Mouse (Mus musculus) midbrain, postnatal 0 days (tissue): ENCODE measurements around the gene Zfp207. TPM values are rescaled to one million over a fixed set of nuclear protein-coding genes. Genes with fewer than 3 reads are reported as not detected.
A peak's percentile ranks its signal among the peaks of the same experiment; 100 is the strongest.
"Not testable (repeated sequence)": the region's sequence is repeated elsewhere in the genome, so short reads cannot be mapped to it uniquely, and the experiment has no call there.

Experiments used
- ATAC-seq: fragments of 200-750 bp; cut with Nextera tagmentation; 2 replicates; pipeline ENCODE4 v1.8.0; 2017; ENCODE audit warnings: moderate number of reproducible peaks, mild to moderate bottlenecking, moderate TSS enrichment, moderate library complexity; ENCODE audit not compliant: low FRiP score
- DNase-seq: peaks from one replicate; pipeline ENCODE4 v3.0.0-alpha.2; 2015; ENCODE audit warnings: low spot score
- H3K27ac ChIP-seq: fragments of 300-500 bp; sonication (generic); 2 replicates; pipeline ENCODE4 v1.5.1; 2014; ENCODE audit warnings: low read depth, mild to moderate bottlenecking, low read length, mixed read lengths
- H3K27me3 ChIP-seq: fragments of 300-500 bp; sonication (generic); 2 replicates; pipeline ENCODE4 v1.6.1; 2014; ENCODE audit warnings: low read length, control low read depth, mixed read lengths; ENCODE audit not compliant: insufficient read depth
- H3K36me3 ChIP-seq: fragments of 300-500 bp; sonication (generic); 2 replicates; pipeline ENCODE4 v1.6.1; 2014; ENCODE audit warnings: low read length, control low read depth, mixed read lengths; ENCODE audit not compliant: insufficient read depth
- H3K4me1 ChIP-seq: fragments of 300-500 bp; sonication (generic); 2 replicates; pipeline ENCODE4 v1.6.1; 2014; ENCODE audit warnings: mild to moderate bottlenecking, control low read depth, antibody characterized with exemption, low read length, mixed read lengths; ENCODE audit not compliant: insufficient read depth
- H3K4me2 ChIP-seq: fragments of 300-500 bp; sonication (generic); 2 replicates; pipeline ENCODE4 v1.6.1; 2014; ENCODE audit warnings: low read depth, mild to moderate bottlenecking, low read length, mixed read lengths; ENCODE audit not compliant: poor library complexity, severe bottlenecking
- H3K4me3 ChIP-seq: fragments of 300-500 bp; sonication (generic); 2 replicates; pipeline ENCODE4 v1.5.1; 2014; ENCODE audit warnings: low read depth, mild to moderate bottlenecking, low read length, moderate library complexity
- H3K9ac ChIP-seq: fragments of 300-500 bp; sonication (generic); replicated peaks from 2 replicates; pipeline ENCODE4 v1.6.1; 2014; ENCODE audit warnings: mild to moderate bottlenecking, low read length, moderate library complexity, mixed read lengths; ENCODE audit not compliant: poor library complexity, severe bottlenecking
- H3K9me3 ChIP-seq: fragments of 300-500 bp; sonication (generic); 2 replicates; pipeline ENCODE4 v1.6.1; 2016; ENCODE audit warnings: low read length, control low read depth
- CTCF ChIP-seq: IDR thresholded peaks from 2 replicates; pipeline ENCODE4 v1.5.1; 2016; ENCODE audit warnings: antibody characterized with exemption, mild to moderate bottlenecking
- WGBS: fragments of 180-500 bp; shearing (Covaris S2); extraction: QIAGEN DNeasy Blood & Tissue Kit; methylation state at CpG from one replicate; pipeline ENCODE4 v1.1.7; 2014; 5-methylcytosine and 5-hydroxymethylcytosine counted together
- polyA plus RNA-seq: library from polyadenylated mRNA; unstranded; fragments of >200 nt; fragmentation: Nextera tagmentation; extraction: Ambion mirVana; gene quantifications from 2 replicates; pipeline ENCODE4 v1.2.1, GENCODE M21; 2015
- total RNA-seq: library from RNA; depleted of rRNA; stranded (reverse); fragments of >200 nt; gene quantifications from 2 replicates; pipeline ENCODE4 v1.2.3, GENCODE M21; 2014

Gene Zfp207
- total and polyA plus RNA-seq, 2 experiments from 2014 or later, result 147 to 245 TPM

GRCm38 (mm10) chr11:80368949-80369348 is 14.1 kb upstream of the Zfp207 start:
- no peaks in the 10 kb centered on the region for H3K4me1 ChIP-seq
- H3K4me2 ChIP-seq, result no peak overlapping the region
- 86% methylated on average over 1 of the region's 1 CpGs for WGBS
- H3K4me3 ChIP-seq, result no peak overlapping the region
- peak; percentile 67 for TF ChIP-seq CTCF
- H3K36me3 ChIP-seq, result peaks cover 41% of the 10 kb centered on the region
- H3K9ac ChIP-seq, result no peak overlapping the region
- ATAC-seq (no peak), DNase-seq (peak; percentile 21)
- no peak overlapping the region for H3K27ac ChIP-seq
- H3K9me3 ChIP-seq, result no peaks in the 10 kb centered on the region
- no peaks in the 10 kb centered on the region for H3K27me3 ChIP-seq

- 66% methylated on average over 4 of the region's 4 CpGs for WGBS
- peak; percentile 26 for DNase-seq
- Histone ChIP-seq H3K4me1 (0 out of 2 replicates have a peak, but pooled peaks cover 7% of the 10 kb centered on the region), H3K27ac (no peak overlapping the region), H3K9ac (0 out of 2 replicates have a peak overlapping the region, but pooled peaks have one; percentile 95), H3K4me2 (peak overlapping the region; percentile 80), H3K36me3 (peaks cover 19% of the 10 kb centered on the region), H3K27me3 (no peaks in the 10 kb centered on the region), H3K9me3 (no peaks in the 10 kb centered on the region), H3K4me3 (peak overlapping the region; percentile 90; the same call in 1 of the 2 replicates)
- ATAC-seq, result no peak
- peak; percentile 56 for TF ChIP-seq CTCF
Observed at GRCm38 (mm10) chr11:80376651-80377050, 6.4 kb upstream of the Zfp207 start.

GRCm38 (mm10) chr11:80377712-80378451 is 5.2 kb upstream of the Zfp207 start, which contains the start of gene 5730455P16Rik:
5730455P16Rik (minus strand) TSS chr11:80378034.
- ATAC-seq (peak; percentile 87), DNase-seq (peak; percentile 88)
- no peak for TF ChIP-seq CTCF
- WGBS, result 2% methylated on average over 36 of the region's 43 CpGs
- Histone ChIP-seq H3K36me3 (peaks cover 19% of the 10 kb centered on the region), H3K4me3 (peak within 1 kb of the TSS; percentile 90), H3K9ac (peak within 1 kb of the TSS; percentile 95), H3K4me2 (peak within 1 kb of the TSS; percentile 80), H3K27me3 (no peaks in the 10 kb centered on the region), H3K27ac (peak within 1 kb of the TSS; percentile 91), H3K4me1 (0 out of 2 replicates have a peak, but pooled peaks cover 7% of the 10 kb centered on the region), H3K9me3 (no peaks in the 10 kb centered on the region)

- not testable (repeated sequence) for ATAC-seq, DNase-seq, H3K9me3 ChIP-seq, H3K27me3 ChIP-seq, H3K4me1 ChIP-seq
- peak overlapping the region; percentile 90 for H3K4me3 ChIP-seq
- 59% methylated on average over 2 of the region's 2 CpGs for WGBS
- peak overlapping the region; percentile 95; the same call in 1 of the 2 replicates for H3K9ac ChIP-seq
- peaks cover 14% of the 10 kb centered on the region for H3K36me3 ChIP-seq
- H3K4me2 ChIP-seq, result peak overlapping the region; percentile 80
- H3K27ac ChIP-seq, result peak overlapping the region; percentile 91
Observed at GRCm38 (mm10) chr11:80378452-80379068, 4.5 kb upstream of the Zfp207 start.

- H3K36me3 ChIP-seq, result not testable (repeated sequence)
Observed at GRCm38 (mm10) chr11:80379184-80379583, 3.9 kb upstream of the Zfp207 start.

GRCm38 (mm10) chr11:80382626-80383018 is 457 bp upstream of the Zfp207 start:
- Histone ChIP-seq H3K27me3 (no peaks in the 10 kb centered on the region), H3K9ac (peak overlapping the region; percentile 69), H3K36me3 (no peaks in the 10 kb centered on the region), H3K9me3 (no peaks in the 10 kb centered on the region), H3K4me1 (peaks cover 14% of the 10 kb centered on the region), H3K4me3 (peak overlapping the region; percentile 81), H3K4me2 (peak overlapping the region; percentile 52), H3K27ac (peak overlapping the region; percentile 95)
- peak; percentile 42 for DNase-seq
- WGBS, result 5% methylated on average over 12 of the region's 12 CpGs
- no peak for TF ChIP-seq CTCF
- no peak for ATAC-seq

More at GRCm38 (mm10) chr11:80379184-80379583, 3.9 kb upstream of the Zfp207 start:
- WGBS, result 95% methylated on average over 7 of the region's 7 CpGs
- H3K9ac ChIP-seq, H3K4me1 ChIP-seq, DNase-seq, H3K4me3 ChIP-seq, H3K27ac ChIP-seq, ATAC-seq, H3K4me2 ChIP-seq, H3K9me3 ChIP-seq, H3K27me3 ChIP-seq: not testable (repeated sequence)
